Mouse (Mus musculus): ENCODE data around the gene Ago3. TPM values are rescaled to one million over a fixed set of nuclear protein-coding genes. Genes with fewer than 3 reads are reported as not detected.

Gene Ago3
- total RNA-seq, 1 experiment, result 17.8 TPM

- DNase-seq (ENCODE audit: low read depth, low spot score), result no peak
- Histone ChIP-seq H3K36me3 (ENCODE audit: control insufficient read depth, insufficient read depth, low read length, poor library complexity, severe bottlenecking) (no peaks in the 10 kb centered on the region), H3K27ac (ENCODE audit: insufficient read depth, low read depth, low read length, poor library complexity, severe bottlenecking) (no peak overlapping the region), H3K4me1 (ENCODE audit: control insufficient read depth in 2 of 2, insufficient read depth in 2 of 2, low read length in 2 of 2, poor library complexity in 1 of 2) (peaks cover 2 to 10% of the 10 kb centered on the region in 2 experiments; a peak in 1 of 4 replicates), H3K4me3 (ENCODE audit: insufficient read depth in 1 of 2, low read depth in 1 of 2, low read length in 2 of 2, poor library complexity in 1 of 2, severe bottlenecking in 1 of 2) (no peak overlapping the region), H3K9ac (ENCODE audit: insufficient read depth, low read depth, low read length, poor library complexity, severe bottlenecking) (no peak overlapping the region), H3K9me3 (ENCODE audit: control insufficient read depth, insufficient read depth, low read depth, low read length) (no peaks in the 10 kb centered on the region)
- in situ Hi-C loops (cut with MboI; ENCODE audit: low sequenced_read_pairs in 2 of 2, unreplicated experiment in 2 of 2), result no loop called here
- no peak for TF ChIP-seq ZNF384 (IDR thresholded peaks at IDR 0.05; ENCODE audit: low read depth, low read length)
- no peak for TF ChIP-seq MAFK (IDR thresholded peaks at IDR 0.05; ENCODE audit: insufficient read depth, low read depth, low read length)
- no peak for TF ChIP-seq CHD2 (IDR thresholded peaks at IDR 0.05; ENCODE audit: low read depth, low read length)
- no peak for TF ChIP-seq ZC3H11A (IDR thresholded peaks at IDR 0.05; ENCODE audit: borderline replicate concordance, low read depth, low read length)
- no peak for TF ChIP-seq HCFC1 (IDR thresholded peaks at IDR 0.05; ENCODE audit: borderline replicate concordance, insufficient read depth, low read length)
Measured at GRCm38 (mm10) chr4:126287302-126287995, 141.9 kb downstream of the Ago3 start.

GRCm38 (mm10) chr4:126286492-126286891 is 142.9 kb downstream of the Ago3 start, which contains the start of gene Col8a2:
TSS of gene Col8a2 (plus strand) at chr4:126286793.
- no peaks in the 10 kb centered on the region for H3K36me3 ChIP-seq (ENCODE audit: control insufficient read depth, insufficient read depth, low read length, poor library complexity, severe bottlenecking)
- no peak for TF ChIP-seq CHD2 (IDR thresholded peaks at IDR 0.05; ENCODE audit: low read depth, low read length)
- no peak for TF ChIP-seq MAFK (IDR thresholded peaks at IDR 0.05; ENCODE audit: insufficient read depth, low read depth, low read length)
- TF ChIP-seq ZNF384 (IDR thresholded peaks at IDR 0.05; ENCODE audit: low read depth, low read length), result no peak
- TF ChIP-seq ZC3H11A (IDR thresholded peaks at IDR 0.05; ENCODE audit: borderline replicate concordance, low read depth, low read length), result no peak
- TF ChIP-seq HCFC1 (IDR thresholded peaks at IDR 0.05; ENCODE audit: borderline replicate concordance, insufficient read depth, low read length), result no peak
- H3K4me1 ChIP-seq (ENCODE audit: control insufficient read depth in 2 of 2, insufficient read depth in 2 of 2, low read length in 2 of 2, poor library complexity in 1 of 2), result peaks cover 2 to 11% of the 10 kb centered on the region in 2 experiments; a peak in 1 of 4 replicates
- H3K9me3 ChIP-seq (ENCODE audit: control insufficient read depth, insufficient read depth, low read depth, low read length), result no peaks in the 10 kb centered on the region
- 0 out of 2 replicates have a peak within 1 kb of the TSS, but pooled peaks have one; percentile 30 for H3K9ac ChIP-seq (ENCODE audit: insufficient read depth, low read depth, low read length, poor library complexity, severe bottlenecking)
- in situ Hi-C loops (cut with MboI; ENCODE audit: low sequenced_read_pairs in 2 of 2, unreplicated experiment in 2 of 2), result no loop called here
- no peak for DNase-seq (ENCODE audit: low read depth, low spot score)
- H3K27ac ChIP-seq (ENCODE audit: insufficient read depth, low read depth, low read length, poor library complexity, severe bottlenecking), result no peak within 1 kb of the TSS
- peak within 1 kb of the TSS; percentile 45 to 56 for H3K4me3 ChIP-seq (ENCODE audit: insufficient read depth in 1 of 2, low read depth in 1 of 2, low read length in 2 of 2, poor library complexity in 1 of 2, severe bottlenecking in 1 of 2)

- DNase-seq (ENCODE audit: low read depth, low spot score), result no peak
- Histone ChIP-seq H3K4me1 (ENCODE audit: control insufficient read depth in 2 of 2, insufficient read depth in 2 of 2, low read length in 2 of 2, poor library complexity in 1 of 2) (peaks cover 2 to 20% of the 10 kb centered on the region in 2 experiments; a peak in 1 of 4 replicates), H3K27ac (ENCODE audit: insufficient read depth, low read depth, low read length, poor library complexity, severe bottlenecking) (no peak overlapping the region), H3K36me3 (ENCODE audit: control insufficient read depth, insufficient read depth, low read length, poor library complexity, severe bottlenecking) (no peaks in the 10 kb centered on the region), H3K9me3 (ENCODE audit: control insufficient read depth, insufficient read depth, low read depth, low read length) (no peaks in the 10 kb centered on the region), H3K4me3 (ENCODE audit: insufficient read depth in 1 of 2, low read depth in 1 of 2, low read length in 2 of 2, poor library complexity in 1 of 2, severe bottlenecking in 1 of 2) (no peak overlapping the region), H3K9ac (ENCODE audit: insufficient read depth, low read depth, low read length, poor library complexity, severe bottlenecking) (no peak overlapping the region)
- TF ChIP-seq HCFC1 (IDR thresholded peaks at IDR 0.05; ENCODE audit: borderline replicate concordance, insufficient read depth, low read length) (no peak), CHD2 (IDR thresholded peaks at IDR 0.05; ENCODE audit: low read depth, low read length) (no peak), ZC3H11A (IDR thresholded peaks at IDR 0.05; ENCODE audit: borderline replicate concordance, low read depth, low read length) (no peak), MAFK (IDR thresholded peaks at IDR 0.05; ENCODE audit: insufficient read depth, low read depth, low read length) (no peak), ZNF384 (IDR thresholded peaks at IDR 0.05; ENCODE audit: low read depth, low read length) (no peak)
- in situ Hi-C loops (cut with MboI; ENCODE audit: low sequenced_read_pairs in 2 of 2, unreplicated experiment in 2 of 2), result no loop called here
Measured at GRCm38 (mm10) chr4:126283582-126283981, 145.8 kb downstream of the Ago3 start.

- TF ChIP-seq HCFC1 (IDR thresholded peaks at IDR 0.05; ENCODE audit: borderline replicate concordance, insufficient read depth, low read length), result no peak
- no peak for TF ChIP-seq ZC3H11A (IDR thresholded peaks at IDR 0.05; ENCODE audit: borderline replicate concordance, low read depth, low read length)
- no peak for TF ChIP-seq MAFK (IDR thresholded peaks at IDR 0.05; ENCODE audit: insufficient read depth, low read depth, low read length)
- no peak for TF ChIP-seq ZNF384 (IDR thresholded peaks at IDR 0.05; ENCODE audit: low read depth, low read length)
- TF ChIP-seq CHD2 (IDR thresholded peaks at IDR 0.05; ENCODE audit: low read depth, low read length), result no peak
- Histone ChIP-seq H3K27ac (ENCODE audit: insufficient read depth, low read depth, low read length, poor library complexity, severe bottlenecking) (no peak overlapping the region), H3K36me3 (ENCODE audit: control insufficient read depth, insufficient read depth, low read length, poor library complexity, severe bottlenecking) (no peaks in the 10 kb centered on the region), H3K4me1 (ENCODE audit: control insufficient read depth in 2 of 2, insufficient read depth in 2 of 2, low read length in 2 of 2, poor library complexity in 1 of 2) (peaks cover 4 to 23% of the 10 kb centered on the region in 2 experiments; a peak in 1 of 4 replicates), H3K9me3 (ENCODE audit: control insufficient read depth, insufficient read depth, low read depth, low read length) (no peaks in the 10 kb centered on the region), H3K4me3 (ENCODE audit: insufficient read depth in 1 of 2, low read depth in 1 of 2, low read length in 2 of 2, poor library complexity in 1 of 2, severe bottlenecking in 1 of 2) (no peak overlapping the region), H3K9ac (ENCODE audit: insufficient read depth, low read depth, low read length, poor library complexity, severe bottlenecking) (no peak overlapping the region)
- in situ Hi-C loops (cut with MboI; ENCODE audit: low sequenced_read_pairs in 2 of 2, unreplicated experiment in 2 of 2), result no loop called here
- no peak for DNase-seq (ENCODE audit: low read depth, low spot score)
Measured at GRCm38 (mm10) chr4:126281706-126282105, 147.7 kb downstream of the Ago3 start.

Other genes with a start within 250 kb of the Ago3 start
- 202 and 211 TPM in 2 replicates for gene Thrap3, start 226.8 kb downstream of the Ago3 start, total RNA-seq (2012; rRNA removed)
- 20.9 and 27.1 TPM in 2 replicates for gene Map7d1, start 173.2 kb downstream of the Ago3 start, total RNA-seq (2012; rRNA removed)
- 54.8 and 54.9 TPM in 2 replicates for gene Trappc3, start 167.2 kb downstream of the Ago3 start, total RNA-seq (2012; rRNA removed)
- gene Col8a2, start 142.8 kb downstream of the Ago3 start, total RNA-seq (2012; rRNA removed), result 3.7 and 3.8 TPM in 2 replicates
- gene Adprhl2, start 107.9 kb downstream of the Ago3 start, total RNA-seq (2012; rRNA removed), result 50.5 and 56.9 TPM in 2 replicates
- 1.7 and 2.9 TPM in 2 replicates for gene Tekt2, start 103.9 kb downstream of the Ago3 start, total RNA-seq (2012; rRNA removed)
- gene Ago1, start 39.0 kb upstream of the Ago3 start, total RNA-seq (2012; rRNA removed), result 15.8 and 22.6 TPM in 2 replicates
- 0.16 and 0.18 TPM in 2 replicates for gene Ago4, start 103.9 kb upstream of the Ago3 start, total RNA-seq (2012; rRNA removed)
- 22.0 and 26.2 TPM in 2 replicates for gene Clspn, start 127.4 kb upstream of the Ago3 start, total RNA-seq (2012; rRNA removed)
- 1.4 and 1.7 TPM in 2 replicates for gene 5730409E04Rik, start 180.3 kb upstream of the Ago3 start, total RNA-seq (2012; rRNA removed)
- gene Psmb2, start 248.1 kb upstream of the Ago3 start, total RNA-seq (2012; rRNA removed), result 140 and 200 TPM in 2 replicates